Mouse (Mus musculus): Measurements from ENCODE around the gene Kiss1r.

Kiss1r gene

DNA sequence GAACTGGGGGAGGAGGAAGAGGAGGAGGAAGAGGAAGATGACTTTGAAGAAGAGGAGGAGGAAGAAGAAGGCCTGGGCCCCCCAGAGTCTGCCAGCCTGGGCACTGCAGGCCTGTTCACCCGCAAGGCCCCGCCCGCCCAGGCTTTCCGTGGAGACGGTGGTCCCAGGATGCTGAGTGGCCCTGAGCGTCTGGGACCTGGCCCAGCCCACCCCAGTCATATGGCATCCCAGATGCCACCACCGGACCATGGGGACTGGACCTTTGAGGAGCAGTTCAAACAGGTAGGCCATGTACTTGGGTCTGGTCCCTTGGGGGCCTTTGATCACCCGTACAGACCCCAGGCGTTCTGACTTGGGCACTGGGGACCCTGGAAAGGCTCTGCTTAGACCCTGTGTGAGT is 15.0 kb downstream of the Kiss1r start:
- in situ Hi-C loops (cut with MboI; ENCODE audit: low pct_unique_long_range_greater_than_20kb in 1 of 2, low sequenced_read_pairs in 2 of 2, unreplicated experiment in 1 of 2), result no loop called here

- in situ Hi-C loops (cut with MboI; ENCODE audit: low pct_unique_long_range_greater_than_20kb in 1 of 2, low sequenced_read_pairs in 2 of 2, unreplicated experiment in 1 of 2), result no loop called here
These were observed 16.0 kb downstream of the Kiss1r start for GRCm38 (mm10) chr10:79932736-79933135.

DNA sequence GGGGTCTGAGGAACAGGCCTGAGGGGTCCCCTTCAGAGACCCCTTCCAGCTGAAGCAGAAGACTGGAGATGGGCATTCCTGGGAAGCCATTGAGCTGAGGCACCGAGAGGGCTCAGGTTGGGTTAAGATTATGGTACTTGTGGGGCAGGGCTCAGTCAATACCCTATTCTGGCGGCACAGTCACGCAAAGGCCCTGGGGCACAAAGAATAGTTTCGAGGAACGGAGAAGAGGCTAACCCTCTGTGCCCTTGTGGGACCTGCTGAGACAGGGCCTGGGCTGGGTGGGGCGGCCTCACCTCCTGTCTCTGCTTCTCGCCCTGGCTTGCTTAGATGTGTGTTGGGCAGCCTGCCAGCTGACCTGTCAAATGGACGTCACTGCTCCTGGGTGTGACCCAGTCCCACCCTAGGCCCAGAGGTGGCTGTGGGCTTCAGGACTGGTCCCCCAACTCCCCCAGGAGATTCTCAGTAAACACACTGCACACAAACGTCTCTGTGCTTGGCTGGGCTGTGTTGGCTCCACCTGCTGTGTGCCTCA is 16.4 kb downstream of the Kiss1r start:
- in situ Hi-C loops (cut with MboI; ENCODE audit: low pct_unique_long_range_greater_than_20kb in 1 of 2, low sequenced_read_pairs in 2 of 2, unreplicated experiment in 1 of 2), result no loop called here

- in situ Hi-C loops (cut with MboI; ENCODE audit: low pct_unique_long_range_greater_than_20kb in 1 of 2, low sequenced_read_pairs in 2 of 2, unreplicated experiment in 1 of 2), result no loop called here
These were observed 17.1 kb downstream of the Kiss1r start for GRCm38 (mm10) chr10:79933861-79934260.

DNA sequence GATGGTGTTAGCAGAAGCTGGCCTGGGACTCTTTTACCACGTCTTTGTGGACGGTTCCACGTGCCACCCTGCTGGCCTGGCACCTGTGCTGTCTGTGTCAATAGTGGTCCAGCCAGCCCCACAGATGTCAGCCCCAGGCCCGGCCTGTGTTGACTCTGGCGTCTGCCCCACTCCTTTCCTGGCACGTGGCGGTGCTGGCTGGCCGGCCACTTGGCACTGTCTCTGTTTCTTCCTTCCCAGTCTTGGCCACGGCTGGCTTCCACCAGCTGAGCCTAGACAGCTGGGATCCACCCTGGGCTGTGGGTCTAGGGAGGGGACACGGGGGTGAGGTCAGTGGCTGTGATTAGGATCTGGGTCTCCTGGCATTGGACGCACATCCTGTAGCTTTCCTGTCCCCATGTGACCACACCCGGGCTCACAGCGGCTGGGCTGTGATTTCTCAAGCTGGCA is 17.5 kb downstream of the Kiss1r start:
- in situ Hi-C loops (cut with MboI; ENCODE audit: low pct_unique_long_range_greater_than_20kb in 1 of 2, low sequenced_read_pairs in 2 of 2, unreplicated experiment in 1 of 2), result no loop called here

DNA sequence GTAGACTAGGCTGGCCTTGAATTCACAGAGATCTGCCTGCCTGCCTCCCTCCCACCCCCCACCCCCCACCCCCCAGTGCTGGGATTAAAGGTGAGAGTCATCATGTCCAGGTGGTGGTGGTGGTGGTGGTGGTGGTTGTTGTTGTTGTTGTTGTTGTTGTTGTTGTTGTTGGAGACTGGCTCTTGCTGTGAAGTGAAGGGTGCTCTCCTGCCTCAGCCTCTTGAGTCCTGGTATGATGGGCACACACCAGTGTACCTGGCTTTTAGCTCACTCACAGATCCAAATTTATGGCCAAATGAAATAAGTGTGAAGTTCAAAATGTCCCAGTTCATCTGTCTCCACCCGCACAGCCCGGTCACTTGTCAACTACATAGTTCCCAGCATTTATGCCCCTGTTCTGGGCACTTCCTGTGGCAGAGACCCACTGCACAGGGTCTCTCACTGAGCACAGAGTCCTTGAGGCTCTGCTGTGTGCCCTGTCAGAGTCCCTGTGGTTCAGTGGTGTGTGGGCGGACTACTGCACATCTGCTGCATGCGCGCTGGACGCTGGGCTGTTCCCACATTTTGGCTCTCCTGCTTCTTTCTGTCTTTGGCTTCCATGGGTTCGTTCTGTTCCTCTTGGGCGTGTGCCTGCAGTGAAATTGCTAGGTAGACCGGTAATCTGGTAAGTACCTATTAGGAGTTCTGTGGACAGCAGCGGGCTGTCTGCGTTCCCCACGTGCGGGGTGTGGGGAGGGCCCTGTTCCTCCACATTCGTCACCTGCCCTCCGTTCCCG is 18.2 kb downstream of the Kiss1r start:
- in situ Hi-C loops (cut with MboI; ENCODE audit: low pct_unique_long_range_greater_than_20kb in 1 of 2, low sequenced_read_pairs in 2 of 2, unreplicated experiment in 1 of 2), result no loop called here

DNA sequence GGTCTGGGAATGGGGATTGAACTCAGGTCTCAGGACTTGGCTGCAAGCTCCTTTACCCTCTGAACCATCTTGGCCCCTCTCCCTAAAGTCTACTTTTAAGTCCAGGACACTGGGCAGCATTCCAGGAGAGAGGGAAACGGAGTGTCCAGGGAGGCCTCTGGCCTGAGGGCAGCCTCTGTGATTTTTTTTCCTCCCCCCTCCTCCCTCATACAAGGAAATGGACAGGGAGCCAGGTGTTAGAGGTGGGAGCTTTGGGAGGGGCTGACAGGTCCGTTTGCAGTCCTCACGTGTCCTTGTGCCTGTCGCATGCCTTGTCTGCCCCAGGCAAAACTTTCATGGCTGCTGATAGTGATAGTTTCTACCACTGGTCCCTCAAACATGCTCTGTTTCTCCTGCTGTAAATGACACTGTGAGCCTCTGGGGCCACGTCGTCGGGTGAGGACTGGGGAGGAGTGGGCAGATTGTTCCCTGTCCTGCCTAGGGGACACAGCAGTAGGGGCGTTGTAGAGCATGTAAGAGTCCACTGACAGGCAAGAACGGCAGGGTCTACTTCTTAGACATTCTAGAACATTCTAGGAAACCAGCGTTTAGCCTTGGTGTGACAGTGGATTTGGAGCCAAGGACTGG is 19.6 kb downstream of the Kiss1r start:
- in situ Hi-C loops (cut with MboI; ENCODE audit: low pct_unique_long_range_greater_than_20kb in 1 of 2, low sequenced_read_pairs in 2 of 2, unreplicated experiment in 1 of 2), result no loop called here

DNA sequence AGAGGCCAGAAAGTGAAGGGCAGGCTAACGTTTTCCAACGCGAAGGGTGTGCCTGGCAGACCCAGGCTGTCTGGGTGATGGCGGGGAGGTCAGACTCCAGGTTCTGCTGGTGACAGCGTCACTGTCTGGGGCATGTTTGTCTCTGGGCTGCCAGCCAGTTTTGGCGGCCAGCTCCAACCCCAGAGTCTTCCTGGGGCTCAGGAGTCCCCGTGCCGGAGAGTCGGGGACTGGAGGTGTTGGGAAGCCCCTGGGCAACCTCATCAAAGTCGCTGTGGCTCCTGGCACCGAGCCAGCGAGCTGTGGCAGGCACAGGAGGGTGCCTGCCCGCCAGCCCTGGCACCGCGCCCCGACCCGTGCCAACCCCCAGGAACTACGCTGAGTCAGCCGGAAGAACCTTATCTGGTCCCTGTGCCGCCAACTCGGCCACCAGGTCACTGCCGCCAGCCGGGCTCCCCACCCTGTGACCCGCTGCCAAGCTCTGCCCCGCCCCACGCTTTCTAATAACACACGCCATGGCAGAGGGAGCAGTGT is 20.2 kb downstream of the Kiss1r start:
- in situ Hi-C loops (cut with MboI; ENCODE audit: low pct_unique_long_range_greater_than_20kb in 1 of 2, low sequenced_read_pairs in 2 of 2, unreplicated experiment in 1 of 2), result no loop called here

DNA sequence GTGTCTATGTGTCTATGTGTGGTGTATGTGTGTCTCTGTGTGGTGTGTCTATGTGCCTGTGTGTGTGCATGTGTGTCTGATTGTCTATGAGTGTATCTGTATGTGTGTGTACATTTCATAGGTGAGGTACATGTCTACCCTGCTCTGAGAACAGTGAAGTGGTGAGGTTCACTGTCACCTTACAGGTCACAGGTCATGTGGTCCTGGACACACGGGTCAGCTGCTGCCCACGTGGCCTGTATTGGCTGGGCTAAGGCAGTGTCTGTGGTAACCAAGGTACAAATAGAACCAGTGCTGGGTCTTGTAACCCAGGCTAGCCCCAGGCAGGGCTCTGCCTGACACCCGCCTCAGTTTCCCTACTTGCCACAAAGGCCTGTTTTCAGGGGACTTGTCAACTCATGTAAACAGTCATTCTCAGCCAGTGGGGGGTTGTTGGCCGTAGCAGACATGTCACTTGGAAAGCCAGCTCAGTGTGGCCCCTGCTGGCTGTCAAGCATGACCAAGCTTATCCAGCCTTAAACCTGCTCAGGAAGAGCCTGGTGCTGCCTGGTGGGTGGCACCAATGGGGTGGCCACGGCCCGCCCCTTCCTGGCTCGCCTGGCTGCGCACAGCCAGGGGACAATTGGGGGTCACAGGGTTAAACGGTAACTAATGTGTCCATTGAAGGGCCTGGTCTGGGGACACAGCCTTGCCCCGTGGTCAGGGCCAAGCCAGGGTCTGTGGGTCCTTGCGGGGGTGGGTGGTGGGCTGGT is 21.2 kb downstream of the Kiss1r start:
- in situ Hi-C loops (cut with MboI; ENCODE audit: low pct_unique_long_range_greater_than_20kb in 1 of 2, low sequenced_read_pairs in 2 of 2, unreplicated experiment in 1 of 2), result no loop called here

DNA sequence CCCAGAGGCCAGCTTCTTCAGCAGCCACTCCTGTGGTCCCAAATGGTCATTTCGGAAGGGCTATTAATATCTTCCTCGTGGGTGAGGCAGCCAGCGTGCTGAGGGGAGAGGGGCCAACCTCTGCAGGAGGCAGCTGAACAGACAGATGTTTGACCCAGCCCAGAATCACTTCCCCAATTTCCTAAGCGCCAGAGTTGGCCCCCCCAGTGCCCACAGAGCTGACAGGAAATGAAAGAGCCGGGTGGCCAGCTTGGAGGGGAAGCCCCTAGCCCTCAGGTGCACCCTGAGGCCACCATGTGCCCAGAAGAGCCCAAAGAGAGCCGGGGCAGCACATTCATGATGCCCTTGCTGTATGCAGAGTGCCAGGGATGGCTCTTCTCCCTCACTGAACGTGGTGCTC is 24.0 kb downstream of the Kiss1r start:
- in situ Hi-C loops (cut with MboI; ENCODE audit: low pct_unique_long_range_greater_than_20kb in 1 of 2, low sequenced_read_pairs in 2 of 2, unreplicated experiment in 1 of 2), result no loop called here

GRCm38 (mm10) chr10:79942988-79943387 is 26.2 kb downstream of the Kiss1r start:
- in situ Hi-C loops (cut with MboI; ENCODE audit: low pct_unique_long_range_greater_than_20kb in 1 of 2, low sequenced_read_pairs in 2 of 2, unreplicated experiment in 1 of 2), result no loop called here

GRCm38 (mm10) chr10:79943471-79943901 is 26.7 kb downstream of the Kiss1r start:
- in situ Hi-C loops (cut with MboI; ENCODE audit: low pct_unique_long_range_greater_than_20kb in 1 of 2, low sequenced_read_pairs in 2 of 2, unreplicated experiment in 1 of 2), result no loop called here

GRCm38 (mm10) chr10:79945507-79946234 is 28.9 kb downstream of the Kiss1r start:
- in situ Hi-C loops (cut with MboI; ENCODE audit: low pct_unique_long_range_greater_than_20kb in 1 of 2, low sequenced_read_pairs in 2 of 2, unreplicated experiment in 1 of 2), result no loop called here

GRCm38 (mm10) chr10:79946752-79947322 is 30.1 kb downstream of the Kiss1r start:
- in situ Hi-C loops (cut with MboI; ENCODE audit: low pct_unique_long_range_greater_than_20kb in 1 of 2, low sequenced_read_pairs in 2 of 2, unreplicated experiment in 1 of 2), result no loop called here

GRCm38 (mm10) chr10:79947502-79947901 is 30.7 kb downstream of the Kiss1r start:
- in situ Hi-C loops (cut with MboI; ENCODE audit: low pct_unique_long_range_greater_than_20kb in 1 of 2, low sequenced_read_pairs in 2 of 2, unreplicated experiment in 1 of 2), result no loop called here

GRCm38 (mm10) chr10:79949873-79950272 is 33.1 kb downstream of the Kiss1r start:
- in situ Hi-C loops (cut with MboI; ENCODE audit: low pct_unique_long_range_greater_than_20kb in 1 of 2, low sequenced_read_pairs in 2 of 2, unreplicated experiment in 1 of 2), result no loop called here

DNA sequence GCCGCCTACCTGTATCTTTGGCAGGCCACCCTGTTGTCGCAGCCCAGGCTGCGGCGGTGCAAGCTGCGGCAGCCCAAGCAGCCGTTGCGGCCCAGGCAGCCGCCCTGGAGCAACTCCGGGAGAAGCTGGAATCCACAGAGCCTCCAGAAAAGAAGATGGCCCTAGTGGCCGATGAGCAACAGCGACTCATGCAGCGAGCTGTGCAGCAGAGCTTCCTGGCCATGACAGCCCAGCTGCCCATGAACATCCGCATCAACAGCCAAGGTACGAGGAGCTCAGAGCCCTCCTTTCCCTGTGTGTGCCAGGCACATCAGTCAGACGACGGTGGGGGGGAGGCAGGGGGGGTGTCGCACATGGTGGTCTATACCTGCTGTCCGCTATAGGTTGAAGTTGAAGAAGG is 33.9 kb downstream of the Kiss1r start:
- in situ Hi-C loops (cut with MboI; ENCODE audit: low pct_unique_long_range_greater_than_20kb in 1 of 2, low sequenced_read_pairs in 2 of 2, unreplicated experiment in 1 of 2), result no loop called here

GRCm38 (mm10) chr10:79953946-79954345 is 37.2 kb downstream of the Kiss1r start:
- in situ Hi-C loops (cut with MboI; ENCODE audit: low pct_unique_long_range_greater_than_20kb in 1 of 2, low sequenced_read_pairs in 2 of 2, unreplicated experiment in 1 of 2), result no loop called here

All from mouse embryonic stem cell (cell line).